Mouse (Mus musculus) olfactory bulb, adult 2 months (tissue): Measurements from ENCODE around the gene Sulf2.

ENCODE experiments used
- CTCF ChIP-seq: fragments of 200-500 bp; IDR thresholded peaks from 2 replicates; pipeline ENCODE4 v1.5.1; 2012; ENCODE audit warnings: low read depth, mild to moderate bottlenecking, low read length, moderate library complexity; ENCODE audit not compliant: insufficient read depth
- POLR2A ChIP-seq: fragments of 200-500 bp; IDR thresholded peaks from 2 replicates; pipeline ENCODE4 v1.6.1; 2012; ENCODE audit warnings: mild to moderate bottlenecking, low read depth, low read length, moderate library complexity; ENCODE audit not compliant: insufficient read depth

- TF ChIP-seq POLR2A (no peak), CTCF (no peak)
Observed at GRCm38 (mm10) chr2:166062431-166062830, 93.0 kb downstream of the Sulf2 start.
